Mouse (Mus musculus): ENCODE data around the gene Adam15.
A peak's percentile ranks its signal among the peaks of the same experiment; 100 is the strongest.

The Adam15 gene

DNA sequence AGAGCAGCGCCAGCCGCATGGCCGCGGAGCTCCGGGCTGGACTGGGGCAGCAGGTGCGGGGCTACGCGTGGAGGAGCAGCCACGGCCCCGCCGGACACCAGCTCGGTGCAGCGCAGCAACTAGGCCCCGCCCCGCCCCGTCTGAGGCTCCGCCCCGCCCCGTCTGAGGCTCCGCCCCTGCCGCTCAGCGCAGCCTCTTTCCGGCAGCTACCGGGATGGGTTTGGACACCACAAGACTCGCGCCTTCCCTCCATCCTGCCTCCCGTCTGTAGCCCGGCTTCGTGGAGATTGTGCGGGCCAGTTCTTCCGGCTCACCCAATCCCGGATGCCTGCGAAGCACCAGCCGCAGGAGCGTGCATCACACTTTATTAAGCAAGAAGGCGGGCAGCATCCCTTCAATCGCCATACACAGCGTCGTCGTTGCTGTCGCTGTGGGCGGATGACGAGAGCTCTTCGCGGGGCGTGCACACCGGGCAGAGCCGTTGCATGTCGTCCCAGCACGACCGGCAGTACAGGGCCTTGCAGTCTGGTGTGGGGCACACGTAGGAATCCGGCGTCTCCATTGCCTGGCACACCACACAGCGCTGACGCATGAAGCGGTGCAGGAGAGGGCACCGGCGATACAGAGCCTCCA is at the start of gene Adam15:
TSS of gene Adam15 (minus strand) at position 128 of the 633 bp plus-strand sequence.
- peak; percentile 29 for DNase-seq (ENCODE audit: low read depth, low spot score)

- DNase-seq (ENCODE audit: low read depth, low spot score) = no peak
Measured at GRCm38 (mm10) chr3:89396654-89397005, 46.8 kb upstream of the Adam15 start.

DNA sequence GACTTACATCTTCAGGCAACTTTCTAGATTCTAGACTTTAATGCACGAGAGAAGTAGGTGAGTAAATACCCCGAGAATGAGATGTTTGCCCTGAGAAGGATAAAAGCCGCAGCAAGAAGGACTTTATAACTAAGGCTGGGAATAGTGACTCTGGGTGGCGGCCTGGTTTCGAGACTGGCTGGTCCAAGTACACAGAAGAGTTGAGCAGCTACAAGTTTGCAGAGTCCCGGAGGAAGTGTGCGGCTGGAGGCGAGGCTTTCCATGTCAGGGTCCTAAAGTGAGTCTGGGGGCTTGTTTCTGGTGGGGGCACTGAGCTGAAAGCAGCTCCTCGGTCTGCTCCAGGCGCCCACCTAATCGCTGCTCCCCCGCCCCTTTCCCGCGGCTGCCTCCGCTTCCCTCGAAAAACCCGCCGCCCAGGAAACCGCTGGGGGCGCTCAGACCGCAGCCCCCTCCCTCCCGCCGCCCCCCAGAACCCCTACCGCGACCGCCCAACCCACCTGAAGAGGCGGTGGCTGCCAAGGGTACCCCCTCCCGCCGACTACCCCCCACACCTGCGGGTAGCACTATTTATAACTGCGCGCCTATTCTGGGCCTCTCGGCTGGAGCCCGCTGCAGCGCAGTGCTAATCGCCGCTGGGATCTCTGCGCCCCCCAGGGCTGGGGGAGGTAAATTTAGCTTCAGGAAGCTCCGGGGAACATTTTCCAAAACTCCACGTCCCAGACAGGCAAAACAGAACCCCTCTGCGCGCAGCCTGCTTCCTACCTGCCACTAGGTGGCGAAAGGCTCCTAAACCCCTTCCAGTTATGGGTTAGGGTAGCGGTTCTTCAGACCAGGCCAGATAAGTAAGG is 46.2 kb upstream of the Adam15 start:
- DNase-seq (ENCODE audit: low read depth, low spot score) = no peak

GRCm38 (mm10) chr3:89395419-89395805 is 45.6 kb upstream of the Adam15 start:
- no peak for DNase-seq (ENCODE audit: low read depth, low spot score)

DNA sequence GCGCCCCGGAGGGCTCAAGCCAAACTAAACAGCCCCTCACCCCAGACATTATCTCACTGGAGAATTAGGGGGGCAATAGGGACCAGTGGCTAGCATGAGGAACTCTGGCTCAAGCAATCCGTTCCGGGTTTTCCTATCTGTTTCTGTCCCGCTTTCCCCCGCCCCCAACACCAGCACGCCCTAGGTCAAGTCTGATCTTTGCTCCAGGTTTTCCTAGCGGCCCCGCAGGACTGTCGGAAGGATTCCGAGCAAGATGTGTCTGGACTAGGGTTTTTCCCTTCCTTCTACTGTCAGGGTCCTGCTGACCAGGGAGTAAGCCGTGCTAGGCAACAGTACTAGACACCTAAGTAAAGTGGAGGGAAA is 45.1 kb upstream of the Adam15 start:
- no peak for DNase-seq (ENCODE audit: low read depth, low spot score)

GRCm38 (mm10) chr3:89394006-89394893 is 44.5 kb upstream of the Adam15 start, which contains the start of gene Zbtb7b:
Zbtb7b (minus strand) TSS chr3:89394776.
- DNase-seq (ENCODE audit: low read depth, low spot score) = no peak

DNA sequence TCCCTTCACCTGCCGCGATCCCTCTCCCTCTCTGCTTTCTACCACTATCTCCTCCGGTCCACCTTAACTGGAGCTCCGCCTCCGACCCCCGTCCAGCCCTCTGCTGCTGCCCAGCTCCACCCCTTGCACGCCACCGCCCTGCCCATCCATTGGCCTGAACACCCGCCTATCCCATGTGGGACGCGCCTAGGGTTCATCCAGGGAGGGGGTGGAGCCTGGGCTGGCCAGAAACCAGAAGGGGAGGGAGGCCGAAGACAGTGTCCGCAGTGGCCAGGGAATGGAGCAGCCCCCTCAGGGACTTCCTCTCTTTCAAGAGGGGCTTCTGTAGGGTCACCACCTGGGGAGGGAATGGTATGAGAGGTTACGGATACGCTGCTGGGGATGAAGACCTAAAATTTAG is 43.8 kb upstream of the Adam15 start:
- DNase-seq (ENCODE audit: low read depth, low spot score) = peak; percentile 75

DNA sequence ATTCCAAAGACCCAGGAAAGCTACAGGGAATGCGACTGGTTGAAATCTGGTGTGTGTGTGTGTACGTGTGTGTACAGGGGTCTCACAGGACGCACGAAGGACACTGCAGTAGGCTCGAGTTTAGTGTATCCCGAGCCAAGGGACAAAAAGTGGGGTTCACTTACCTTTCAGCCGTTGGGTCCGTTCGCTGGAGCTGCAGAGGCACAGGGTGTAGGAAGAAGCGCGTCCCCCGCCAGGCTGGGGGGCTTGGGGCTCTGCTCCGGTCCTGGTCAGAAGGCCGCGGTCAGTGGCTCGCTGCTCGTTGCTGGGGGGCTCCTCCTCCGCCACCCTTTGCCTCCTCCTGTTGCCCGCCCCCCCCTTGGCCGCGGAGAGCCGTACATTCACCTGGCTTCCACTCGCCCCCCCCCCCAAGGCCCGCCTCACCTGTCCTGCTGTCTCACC is 43.1 kb upstream of the Adam15 start:
- DNase-seq (ENCODE audit: low read depth, low spot score) = no peak

DNA sequence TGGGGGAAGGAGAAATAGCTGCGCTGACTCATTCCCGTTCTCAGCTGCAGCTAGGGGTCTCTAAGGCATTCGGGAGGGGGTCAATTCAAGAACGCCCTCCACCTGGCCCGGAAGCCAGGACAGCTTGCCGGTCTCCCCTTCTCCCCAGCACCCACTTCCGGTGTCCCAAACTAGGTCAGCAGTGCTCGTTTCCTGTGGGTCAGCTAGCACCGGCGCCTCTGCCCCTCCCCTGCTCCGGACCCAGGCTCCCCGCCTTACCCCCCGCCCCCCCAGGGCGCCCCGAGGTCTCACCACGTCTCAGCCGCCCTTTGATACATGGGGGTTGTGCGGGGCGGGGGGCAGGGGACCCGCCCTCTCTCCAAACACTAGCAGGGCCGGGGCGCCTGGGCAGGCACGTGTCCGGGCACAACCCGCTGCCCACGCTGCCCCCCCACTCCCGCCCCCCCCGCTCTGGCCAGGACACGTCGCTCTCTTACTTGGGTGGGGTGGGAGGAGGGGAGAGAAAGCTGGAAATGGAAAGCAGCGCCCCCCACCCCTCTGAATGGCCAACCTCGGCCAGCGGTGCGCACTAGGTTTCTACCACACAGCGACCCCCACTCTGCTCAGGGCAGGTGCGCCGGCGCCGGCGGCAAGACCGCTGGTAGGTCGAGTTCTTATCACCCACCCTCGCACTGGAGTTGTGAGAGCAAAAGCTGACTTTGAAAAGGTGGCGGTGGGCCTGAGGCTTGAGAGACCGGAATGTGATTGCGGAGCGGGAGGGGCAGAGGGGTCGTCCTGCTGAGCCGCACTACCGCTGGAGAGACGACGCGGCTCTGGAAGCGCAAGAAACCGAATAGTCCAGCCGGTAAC is 42.1 kb upstream of the Adam15 start:
- DNase-seq (ENCODE audit: low read depth, low spot score) = no peak

DNA sequence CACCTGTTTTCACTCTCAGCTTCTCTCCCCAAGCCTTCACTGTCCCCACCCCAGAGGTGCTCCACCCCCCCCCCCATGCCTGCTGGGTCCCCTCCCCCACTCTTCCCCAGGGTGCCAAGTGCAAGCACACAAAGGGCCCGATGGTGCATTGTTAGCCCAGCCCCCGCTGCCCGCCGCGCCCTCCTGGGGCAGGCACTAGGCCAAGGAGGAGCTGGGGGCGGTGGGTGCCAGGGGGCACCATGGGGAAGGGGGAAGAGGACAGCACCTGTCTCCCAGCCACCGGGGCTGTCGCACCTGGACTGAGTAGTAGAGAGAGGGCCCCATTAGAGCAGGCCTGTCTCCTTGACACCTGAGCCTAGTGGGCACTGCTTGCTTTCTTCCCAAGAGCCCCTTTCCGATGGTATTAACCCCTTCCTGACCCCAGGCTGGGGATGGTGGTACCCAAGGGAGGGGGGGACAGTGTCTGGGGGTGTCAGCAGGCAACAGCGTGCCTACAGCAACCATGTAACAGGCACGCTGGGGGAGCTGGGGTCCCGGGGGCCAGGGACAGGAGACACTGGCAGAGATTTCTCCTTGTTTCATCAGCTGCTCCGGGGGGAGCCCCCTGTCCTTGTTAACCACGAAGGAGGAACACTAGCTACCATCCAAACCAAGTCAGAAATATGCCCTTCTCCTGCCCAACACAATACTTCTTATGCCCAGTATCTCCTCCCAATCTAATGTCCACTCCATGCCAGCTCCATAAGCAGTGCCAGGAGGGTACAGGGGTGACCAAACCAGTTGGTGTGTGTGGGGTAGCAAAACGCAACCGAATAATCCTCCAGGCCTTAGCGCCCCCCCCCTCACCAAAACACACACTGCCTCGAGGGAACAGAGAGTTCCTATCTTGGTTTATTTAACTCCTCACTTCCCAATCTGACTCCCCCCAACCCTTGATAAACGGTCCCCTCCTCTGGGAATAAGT is 41.2 kb upstream of the Adam15 start:
- no peak for DNase-seq (ENCODE audit: low read depth, low spot score)

GRCm38 (mm10) chr3:89390111-89390515 is 40.3 kb upstream of the Adam15 start:
- no peak for DNase-seq (ENCODE audit: low read depth, low spot score)

DNA sequence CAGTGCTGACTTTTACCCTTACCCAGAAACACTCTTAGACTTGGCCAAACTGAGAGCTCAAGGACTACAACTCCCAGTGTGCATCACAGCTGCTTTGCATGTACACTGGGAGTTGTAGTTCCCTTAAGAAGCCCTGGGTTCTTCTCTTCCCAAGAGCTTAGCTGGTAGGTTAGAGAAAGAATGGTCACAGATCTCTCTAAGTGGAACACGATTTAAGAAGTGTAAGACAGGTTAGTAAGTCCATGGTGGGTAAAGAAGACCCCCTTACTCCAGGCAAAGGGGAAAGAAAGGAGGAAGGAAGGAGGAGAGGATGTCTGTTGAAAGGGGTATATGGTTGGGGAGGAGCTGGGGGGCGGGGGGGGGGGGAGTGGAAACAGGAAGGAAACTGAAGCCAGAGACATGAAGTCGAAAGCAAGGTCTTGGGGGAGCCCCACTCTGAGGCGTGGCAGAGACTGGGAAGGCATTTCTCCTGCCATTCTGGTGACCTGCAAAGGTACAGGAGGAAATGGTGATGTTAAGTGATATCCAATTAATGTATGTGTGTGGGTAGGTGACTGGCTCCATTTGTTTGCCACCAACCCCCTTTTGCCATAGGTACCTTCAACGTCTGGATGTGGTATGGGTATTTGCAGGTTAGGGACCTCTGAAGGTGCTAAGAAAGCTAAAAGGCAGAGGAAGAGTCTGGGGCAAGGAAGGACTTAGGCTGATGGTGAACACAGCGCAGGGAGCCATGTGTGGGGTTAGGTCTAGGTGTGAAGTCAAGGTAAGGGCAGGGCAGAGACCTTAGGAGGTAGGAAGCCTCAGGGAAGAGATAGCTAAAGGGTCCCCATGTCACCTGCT is 39.3 kb upstream of the Adam15 start:
- DNase-seq (ENCODE audit: low read depth, low spot score) = no peak

DNA sequence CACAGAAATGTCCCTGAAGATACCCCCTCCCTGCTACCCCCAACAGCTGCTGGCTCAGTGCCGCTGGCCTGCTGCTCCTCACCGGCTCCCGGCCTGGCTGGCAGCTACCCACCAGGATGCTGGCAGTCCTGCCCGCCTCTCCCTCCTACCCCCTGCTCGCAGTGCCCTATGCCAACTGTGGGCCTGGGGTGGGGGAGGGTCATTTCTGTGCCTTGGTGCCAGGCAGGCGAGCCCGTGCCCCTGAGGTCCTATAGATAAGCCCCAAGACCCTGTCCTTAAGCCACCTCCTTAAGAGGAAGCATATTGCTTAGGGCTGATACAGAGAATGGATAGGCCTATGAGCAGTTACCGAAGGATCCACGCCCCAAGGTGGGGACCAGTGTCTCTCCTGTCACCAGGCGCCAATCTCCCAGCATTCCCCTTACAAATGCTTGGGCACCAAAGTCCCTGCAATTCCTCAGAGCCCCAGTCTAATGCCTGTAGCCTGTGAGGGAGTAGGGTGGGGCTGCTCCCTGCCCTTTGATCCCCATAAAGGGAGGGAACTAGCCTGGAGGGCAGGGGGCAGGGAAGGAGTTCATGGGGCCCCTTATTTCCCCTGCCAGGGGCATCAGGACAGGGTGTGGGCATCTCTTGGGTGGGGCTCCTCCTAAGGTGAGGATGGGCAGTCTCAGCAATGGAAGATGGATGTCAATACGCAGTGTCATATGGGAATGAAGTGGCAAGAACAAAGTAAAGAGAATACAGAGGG is 38.5 kb upstream of the Adam15 start:
- no peak for DNase-seq (ENCODE audit: low read depth, low spot score)

- DNase-seq (ENCODE audit: low read depth, low spot score) = no peak
Measured at GRCm38 (mm10) chr3:89387632-89388031, 37.8 kb upstream of the Adam15 start.

- no peak for DNase-seq (ENCODE audit: low read depth, low spot score)
Measured at GRCm38 (mm10) chr3:89386438-89387420, 36.9 kb upstream of the Adam15 start.

- DNase-seq (ENCODE audit: low read depth, low spot score) = no peak
Measured at GRCm38 (mm10) chr3:89385451-89385850, 35.7 kb upstream of the Adam15 start.
